Mouse (Mus musculus): Measurements from ENCODE around the gene Tkt.
"Not testable (repeated sequence)": the region's sequence is repeated elsewhere in the genome, so short reads cannot be mapped to it uniquely, and the experiment has no call there.

Tkt gene

GRCm38 (mm10) chr14:30553185-30553584, 5.0 kb downstream of the Tkt start:
- CTCF ChIA-PET = no interaction called here

- CTCF ChIA-PET = no interaction called here
These were observed 8.5 kb downstream of the Tkt start for GRCm38 (mm10) chr14:30556651-30557050.

GRCm38 (mm10) chr14:30557730-30558129, 9.6 kb downstream of the Tkt start:
- CTCF ChIA-PET = no interaction called here

GRCm38 (mm10) chr14:30559321-30559850, 11.2 kb downstream of the Tkt start:
- CTCF ChIA-PET = no interaction called here

- CTCF ChIA-PET = no interaction called here
These were observed 12.7 kb downstream of the Tkt start for GRCm38 (mm10) chr14:30560803-30561389.

- CTCF ChIA-PET = no interaction called here
These were observed 13.5 kb downstream of the Tkt start for GRCm38 (mm10) chr14:30561470-30562187.

- CTCF ChIA-PET = no interaction called here
These were observed 14.2 kb downstream of the Tkt start for GRCm38 (mm10) chr14:30562343-30562742.

GRCm38 (mm10) chr14:30564451-30564850, 16.3 kb downstream of the Tkt start:
- CTCF ChIA-PET = no interaction called here

GRCm38 (mm10) chr14:30566317-30566716, 18.2 kb downstream of the Tkt start:
- CTCF ChIA-PET = no interaction called here

- CTCF ChIA-PET = no interaction called here
These were observed 19.9 kb downstream of the Tkt start for GRCm38 (mm10) chr14:30568016-30568415.

- CTCF ChIA-PET = no interaction called here
These were observed 22.1 kb downstream of the Tkt start for GRCm38 (mm10) chr14:30570303-30570702.

GRCm38 (mm10) chr14:30572253-30572652, 24.1 kb downstream of the Tkt start:
- CTCF ChIA-PET = no interaction called here

- CTCF ChIA-PET = no interaction called here
These were observed 25.1 kb downstream of the Tkt start for GRCm38 (mm10) chr14:30573235-30573634.

- CTCF ChIA-PET = interaction anchor here (0.5 kb wide), 2 partner anchors 22 to 150 kb away, joined by 4 read pairs; no protein-coding TSS in a partner anchor
These were observed 25.9 kb downstream of the Tkt start for GRCm38 (mm10) chr14:30573983-30574584.

GRCm38 (mm10) chr14:30575791-30576190, 27.6 kb downstream of the Tkt start:
- CTCF ChIA-PET = no interaction called here

- CTCF ChIA-PET = no interaction called here
These were observed 28.1 kb downstream of the Tkt start for GRCm38 (mm10) chr14:30576260-30576659.

- CTCF ChIA-PET = not testable (repeated sequence)
These were observed 29.3 kb downstream of the Tkt start for GRCm38 (mm10) chr14:30577303-30578062.

GRCm38 (mm10) chr14:30579180-30579579, 31.0 kb downstream of the Tkt start:
- CTCF ChIA-PET = interaction anchor here (0.5 to 1.0 kb wide), 3 partner anchors 14 to 618 kb away, joined by 3 to 9 read pairs (median 3); no protein-coding TSS in a partner anchor

- CTCF ChIA-PET = interaction anchor here (0.6 to 1.0 kb wide), 2 partner anchors 13 to 116 kb away, joined by 3 to 9 read pairs; no protein-coding TSS in a partner anchor
These were observed 31.7 kb downstream of the Tkt start for GRCm38 (mm10) chr14:30579882-30580281.

GRCm38 (mm10) chr14:30581238-30581637, 33.1 kb downstream of the Tkt start:
- CTCF ChIA-PET = interaction anchor here (0.7 kb wide), 1 partner anchor 109 kb away, joined by 3 read pairs; no protein-coding TSS in a partner anchor

GRCm38 (mm10) chr14:30584077-30584476, 35.9 kb downstream of the Tkt start:
- CTCF ChIA-PET = interaction anchor here (0.9 kb wide), 1 partner anchor 88 kb away, joined by 6 read pairs; no protein-coding TSS in a partner anchor
